ENCODE assay signal across 8 mouse cellular contexts in the genomic region with DNA sequence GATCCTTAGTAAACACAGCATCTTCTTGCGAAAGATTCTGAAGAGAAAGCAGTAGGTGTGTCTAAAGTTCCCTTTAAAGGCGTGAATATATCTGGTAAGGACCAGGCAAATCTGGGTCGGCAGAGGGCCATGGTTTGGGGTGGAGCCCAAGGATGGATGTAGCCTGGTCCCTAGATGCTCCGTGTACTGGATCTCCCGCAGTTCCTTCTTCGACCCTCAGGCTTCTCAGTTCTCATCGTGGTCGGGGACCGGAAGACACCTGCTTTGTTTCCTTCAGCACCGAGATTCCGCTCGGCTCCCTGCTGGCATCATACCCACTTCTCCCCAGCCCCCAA. TPM values are rescaled to one million over a fixed set of nuclear protein-coding genes. Genes with fewer than 3 reads are reported as not detected.
DNase-seq lines count a peak whose midpoint lies in the region; ATAC-seq and TF ChIP-seq lines count a peak whose summit lies in the region.

No protein-coding gene starts in this region.

- H3K4me3 ChIP-seq in liver, adult 2 months (ENCODE audit: insufficient read depth, low read depth, low read length) = peak overlapping the region; percentile 79
- peak overlapping the region; percentile 98 for H3K4me3 ChIP-seq in embryonic facial prominence, embryonic 15.5 days (replicated peaks)
- H3K4me3 ChIP-seq in limb, embryonic 11.5 days (ENCODE audit: low read depth, low read length) = peak overlapping the region; percentile 82
- H3K4me3 ChIP-seq in neural tube, embryonic 14.5 days (ENCODE audit: low read depth, low read length) = peak overlapping the region; percentile 88

- no peak for DNase-seq in liver, adult 2 months (ENCODE audit: extremely low read depth, low read depth, low spot score)
- no peak for DNase-seq in liver
- no peak for DNase-seq in limb, embryonic 11.5 days (ENCODE audit: low spot score)
- no peak for DNase-seq in ovary, postnatal 36 days (ENCODE audit: low spot score)
- no peak for DNase-seq in kidney, postnatal 25 days
- DNase-seq in left cerebral cortex, postnatal 4 days = no peak

- no peak for ATAC-seq in embryonic facial prominence, embryonic 15.5 days (ENCODE audit: insufficient number of reproducible peaks, low FRiP score, low TSS enrichment, low read depth)
- ATAC-seq in limb, embryonic 11.5 days (ENCODE audit: insufficient number of reproducible peaks, low FRiP score, low TSS enrichment, low read depth) = peak; percentile 28; the same call in 1 of the 2 replicates
- ATAC-seq in neural tube, embryonic 14.5 days (ENCODE audit: low read depth) = no peak; the same call in 1 of the 2 replicates

- no peaks in the 10 kb centered on the region for H3K9me3 ChIP-seq in embryonic facial prominence, embryonic 15.5 days (replicated peaks)
- no peaks in the 10 kb centered on the region for H3K9me3 ChIP-seq in limb, embryonic 11.5 days (ENCODE audit: control insufficient read depth, low read length)
- no peaks in the 10 kb centered on the region for H3K9me3 ChIP-seq in neural tube, embryonic 14.5 days (ENCODE audit: control insufficient read depth, low read length)

- TF ChIP-seq CTCF in liver, adult 2 months (IDR thresholded peaks at IDR 0.05; ENCODE audit: low read depth, low read length) = no peak

- H3K27me3 ChIP-seq in liver, adult 2 months (ENCODE audit: control insufficient read depth, insufficient read depth, low read length) = no peaks in the 10 kb centered on the region
- no peaks in the 10 kb centered on the region for H3K27me3 ChIP-seq in embryonic facial prominence, embryonic 15.5 days
- H3K27me3 ChIP-seq in limb, embryonic 11.5 days (ENCODE audit: control insufficient read depth, insufficient read depth, low read length) = no peaks in the 10 kb centered on the region
- H3K27me3 ChIP-seq in neural tube, embryonic 14.5 days (ENCODE audit: control insufficient read depth, insufficient read depth, low read length) = no peaks in the 10 kb centered on the region

- WGBS in liver, adult 2 months = 1% methylated on average over 12 of the region's 12 CpGs
- under 1% methylated on average over 12 of the region's 12 CpGs for WGBS in embryonic facial prominence, embryonic 15.5 days
- WGBS in limb, embryonic 11.5 days = 0% methylated on average over 12 of the region's 12 CpGs
- WGBS in neural tube, embryonic 14.5 days = under 1% methylated on average over 12 of the region's 12 CpGs

- peak overlapping the region; percentile 91; the same call in 1 of the 2 replicates for H3K27ac ChIP-seq in liver, adult 2 months (replicated peaks; ENCODE audit: insufficient read depth, low read depth, low read length)
- H3K27ac ChIP-seq in embryonic facial prominence, embryonic 15.5 days (replicated peaks) = peak overlapping the region; percentile 98
- H3K27ac ChIP-seq in limb, embryonic 11.5 days (replicated peaks; ENCODE audit: low read depth, low read length) = no peak overlapping the region; the same call in 1 of the 2 replicates
- H3K27ac ChIP-seq in neural tube, embryonic 14.5 days (ENCODE audit: low read depth, low read length) = peak overlapping the region; percentile 97

- peaks cover 10% of the 10 kb centered on the region; the same call in 1 of the 2 replicates for H3K79me2 ChIP-seq in liver, adult 2 months (ENCODE audit: control insufficient read depth, insufficient read depth, low read length)

- H3K36me3 ChIP-seq in liver, adult 2 months (ENCODE audit: control insufficient read depth, insufficient read depth, low read length) = no peaks in the 10 kb centered on the region
- 0 out of 2 replicates have a peak, but pooled peaks cover 3% of the 10 kb centered on the region for H3K36me3 ChIP-seq in embryonic facial prominence, embryonic 15.5 days
- H3K36me3 ChIP-seq in limb, embryonic 11.5 days (ENCODE audit: control insufficient read depth, insufficient read depth, low read length) = no peaks in the 10 kb centered on the region
- H3K36me3 ChIP-seq in neural tube, embryonic 14.5 days (ENCODE audit: control insufficient read depth, insufficient read depth, low read length) = no peaks in the 10 kb centered on the region

- peak overlapping the region; percentile 47 for H3K9ac ChIP-seq in liver, adult 2 months (ENCODE audit: low read depth, low read length)
- peak overlapping the region; percentile 91 for H3K9ac ChIP-seq in embryonic facial prominence, embryonic 15.5 days
- peak overlapping the region; percentile 82 for H3K9ac ChIP-seq in limb, embryonic 11.5 days (ENCODE audit: low read length)
- H3K9ac ChIP-seq in neural tube, embryonic 14.5 days (replicated peaks; ENCODE audit: low read depth, low read length) = peak overlapping the region; percentile 88

- peaks cover 10% of the 10 kb centered on the region for H3K4me1 ChIP-seq in liver, adult 2 months (ENCODE audit: control insufficient read depth, insufficient read depth, low read length)
- H3K4me1 ChIP-seq in embryonic facial prominence, embryonic 15.5 days = peaks cover 33% of the 10 kb centered on the region
- peaks cover 9% of the 10 kb centered on the region for H3K4me1 ChIP-seq in limb, embryonic 11.5 days (ENCODE audit: control insufficient read depth, insufficient read depth, low read length)
- H3K4me1 ChIP-seq in neural tube, embryonic 14.5 days (ENCODE audit: control insufficient read depth, insufficient read depth, low read length) = peaks cover 27% of the 10 kb centered on the region

- TF ChIP-seq POLR2A in liver, adult 2 months (IDR thresholded peaks at IDR 0.05; ENCODE audit: extremely low read depth, insufficient read depth, low read length) = no peak

- H3K4me2 ChIP-seq in embryonic facial prominence, embryonic 15.5 days (replicated peaks) = peak overlapping the region; percentile 66
- peak overlapping the region; percentile 59 for H3K4me2 ChIP-seq in limb, embryonic 11.5 days (ENCODE audit: low read depth, severe bottlenecking)
- peak overlapping the region; percentile 80 for H3K4me2 ChIP-seq in neural tube, embryonic 14.5 days (ENCODE audit: low read depth, low read length)

- intact Hi-C loops in left cerebral cortex, postnatal 4 days (cut with DNase I) = loop anchor here (2.0 to 10.0 kb wide), 2 partner anchors 30 to 146 kb away; no protein-coding TSS in a partner anchor

RNA-seq across cellular contexts. Expression of a gene that starts 0.8 kb away (rescaled TPM):
- total RNA-seq in liver, adult 2 months (2014; rRNA removed) = 2.6 and 5.8 TPM in 2 replicates
- polyA plus RNA-seq in liver, adult 2 months (2012; rRNA removed) = 5.2 and 7.2 TPM in 2 replicates
- polyA plus RNA-seq in embryonic facial prominence, embryonic 15.5 days (2015; fragmentation: Nextera tagmentation; extraction: Ambion mirVana) = 15.2 and 16.7 TPM in 2 replicates
- 14.1 and 21.7 TPM in 2 replicates for polyA plus RNA-seq in limb, embryonic 11.5 days (2014; fragmentation: Nextera tagmentation; extraction: Ambion mirVana)
- 47.2 and 53.6 TPM in 2 replicates for polyA plus RNA-seq in neural tube, embryonic 14.5 days (2014; fragmentation: Nextera tagmentation; extraction: Ambion mirVana)
- total RNA-seq in left cerebral cortex, postnatal 4 days (2021) = 100 to 1,000 TPM; 165 to 166 TPM

RNA-seq across cellular contexts. Expression of a gene that starts 55.2 kb away (rescaled TPM):
- 49.1 and 57.6 TPM in 2 replicates for total RNA-seq in liver, adult 2 months (2014; rRNA removed)
- 31.2 and 31.7 TPM in 2 replicates for polyA plus RNA-seq in liver, adult 2 months (2012; rRNA removed)
- polyA plus RNA-seq in embryonic facial prominence, embryonic 15.5 days (2015; fragmentation: Nextera tagmentation; extraction: Ambion mirVana) = 50.0 and 50.7 TPM in 2 replicates
- 10.0 and 12.1 TPM in 2 replicates for polyA plus RNA-seq in limb, embryonic 11.5 days (2014; fragmentation: Nextera tagmentation; extraction: Ambion mirVana)
- polyA plus RNA-seq in neural tube, embryonic 14.5 days (2014; fragmentation: Nextera tagmentation; extraction: Ambion mirVana) = 2.9 and 4.9 TPM in 2 replicates
- total RNA-seq in left cerebral cortex, postnatal 4 days (2021) = 1 to 10 TPM; 3.1 to 4.5 TPM
